Mouse (Mus musculus) liver, postnatal 0 days (tissue): Measurements from ENCODE around the gene Pofut2.

Source experiments
- CTCF ChIP-seq: sonication (generic); IDR thresholded peaks from 2 replicates; pipeline ENCODE4 v1.5.1; 2016; ENCODE audit warnings: antibody characterized with exemption, low read depth
- EP300 ChIP-seq: IDR thresholded peaks from 2 replicates; pipeline ENCODE4 v1.6.1; 2016; ENCODE audit warnings: antibody characterized with exemption, low read depth, mild to moderate bottlenecking

- TF ChIP-seq CTCF: no peak
- TF ChIP-seq EP300: no peak
These were observed 35.7 kb downstream of the Pofut2 start for GRCm38 (mm10) chr10:77294691-77295090.
